Mouse (Mus musculus): ENCODE results near the gene Kcnq4. TPM values are rescaled to one million over a fixed set of nuclear protein-coding genes. Genes with fewer than 3 reads are reported as not detected.

Kcnq4 gene
- polyA plus RNA-seq, 1 experiment from 2014 or later, result 7.8 TPM

GRCm38 (mm10) chr4:120729441-120729840, 19.0 kb downstream of the Kcnq4 start:
- Histone ChIP-seq H3K9me3 (ENCODE audit: control insufficient read depth, low read length) (no peaks in the 10 kb centered on the region), H3K4me3 (ENCODE audit: low read length) (no peak overlapping the region), H3K4me1 (ENCODE audit: control insufficient read depth, insufficient read depth, low read depth, low read length) (peaks cover 12% of the 10 kb centered on the region), H3K36me3 (ENCODE audit: control insufficient read depth, insufficient read depth, low read length) (no peaks in the 10 kb centered on the region), H3K4me2 (ENCODE audit: low read length) (no peak overlapping the region), H3K27ac (ENCODE audit: low read depth, low read length) (no peak overlapping the region), H3K9ac (ENCODE audit: low read depth, low read length) (no peak overlapping the region), H3K27me3 (replicated peaks; ENCODE audit: control insufficient read depth, insufficient read depth, low read length) (peaks cover 5% of the 10 kb centered on the region; the same call in 1 of the 2 replicates)
- 64% methylated on average over 6 of the region's 6 CpGs for WGBS
- no peak for ATAC-seq

GRCm38 (mm10) chr4:120727842-120728241, 20.6 kb downstream of the Kcnq4 start:
- Histone ChIP-seq H3K27me3 (replicated peaks; ENCODE audit: control insufficient read depth, insufficient read depth, low read length) (0 out of 2 replicates have a peak, but pooled peaks cover 5% of the 10 kb centered on the region), H3K4me2 (ENCODE audit: low read length) (no peak overlapping the region), H3K4me1 (ENCODE audit: control insufficient read depth, insufficient read depth, low read depth, low read length) (peaks cover 8% of the 10 kb centered on the region), H3K4me3 (ENCODE audit: low read length) (no peak overlapping the region), H3K9ac (ENCODE audit: low read depth, low read length) (no peak overlapping the region), H3K36me3 (ENCODE audit: control insufficient read depth, insufficient read depth, low read length) (no peaks in the 10 kb centered on the region), H3K9me3 (ENCODE audit: control insufficient read depth, low read length) (no peaks in the 10 kb centered on the region), H3K27ac (ENCODE audit: low read depth, low read length) (no peak overlapping the region)
- ATAC-seq, result no peak
- WGBS, result 80% methylated on average over 11 of the region's 11 CpGs

- peaks cover 2% of the 10 kb centered on the region for H3K4me1 ChIP-seq (ENCODE audit: control insufficient read depth, insufficient read depth, low read depth, low read length)
- H3K4me2 ChIP-seq (ENCODE audit: low read length), result no peak overlapping the region
- no peaks in the 10 kb centered on the region for H3K27me3 ChIP-seq (replicated peaks; ENCODE audit: control insufficient read depth, insufficient read depth, low read length)
- no peak overlapping the region for H3K27ac ChIP-seq (ENCODE audit: low read depth, low read length)
- WGBS, result 63% methylated on average over 4 of the region's 4 CpGs
- ATAC-seq, result no peak
- no peaks in the 10 kb centered on the region for H3K36me3 ChIP-seq (ENCODE audit: control insufficient read depth, insufficient read depth, low read length)
- no peak overlapping the region for H3K4me3 ChIP-seq (ENCODE audit: low read length)
- H3K9ac ChIP-seq (ENCODE audit: low read depth, low read length), result no peak overlapping the region
- no peaks in the 10 kb centered on the region for H3K9me3 ChIP-seq (ENCODE audit: control insufficient read depth, low read length)
Observed at GRCm38 (mm10) chr4:120726174-120726573, 22.2 kb downstream of the Kcnq4 start.

DNA sequence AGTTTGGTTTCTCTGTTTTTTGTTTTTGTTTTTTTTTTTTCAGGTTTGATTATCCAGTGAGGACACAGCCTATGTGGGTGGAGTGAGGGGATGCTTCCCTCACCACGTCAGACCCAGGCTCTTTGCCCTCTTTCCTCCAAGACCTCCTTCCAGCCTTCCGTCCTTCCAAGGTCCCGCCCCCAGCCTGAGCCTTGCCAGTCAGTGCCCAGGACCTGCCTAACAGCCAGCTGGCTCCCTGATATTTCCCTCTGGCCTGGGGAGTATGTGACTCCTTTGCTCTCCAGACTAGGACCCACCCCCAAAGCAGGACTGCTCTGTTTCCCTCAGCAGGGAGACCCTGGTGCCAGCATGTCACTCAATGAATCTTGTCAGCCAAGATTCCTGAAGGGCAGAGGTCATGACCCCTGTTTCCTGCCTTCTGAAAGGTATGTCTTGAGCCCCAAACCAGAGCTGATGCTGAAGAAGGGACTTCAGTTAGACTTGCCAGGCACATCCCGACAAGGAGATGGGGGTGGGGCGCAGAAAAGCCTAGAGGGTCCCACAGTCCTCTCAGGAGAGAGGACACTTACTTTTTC, 22.8 kb downstream of the Kcnq4 start:
- H3K4me1 ChIP-seq (ENCODE audit: control insufficient read depth, insufficient read depth, low read depth, low read length), result no peaks in the 10 kb centered on the region
- H3K27ac ChIP-seq (ENCODE audit: low read depth, low read length), result no peak overlapping the region
- H3K9me3 ChIP-seq (ENCODE audit: control insufficient read depth, low read length), result no peaks in the 10 kb centered on the region
- no peak overlapping the region for H3K9ac ChIP-seq (ENCODE audit: low read depth, low read length)
- ATAC-seq, result no peak
- WGBS, result 30% methylated on average over 5 of the region's 5 CpGs
- no peaks in the 10 kb centered on the region for H3K27me3 ChIP-seq (replicated peaks; ENCODE audit: control insufficient read depth, insufficient read depth, low read length)
- no peak overlapping the region for H3K4me2 ChIP-seq (ENCODE audit: low read length)
- no peaks in the 10 kb centered on the region for H3K36me3 ChIP-seq (ENCODE audit: control insufficient read depth, insufficient read depth, low read length)
- no peak overlapping the region for H3K4me3 ChIP-seq (ENCODE audit: low read length)

GRCm38 (mm10) chr4:120721574-120721973, 26.8 kb downstream of the Kcnq4 start:
- no peak for ATAC-seq
- Histone ChIP-seq H3K4me2 (ENCODE audit: low read length) (no peak overlapping the region), H3K36me3 (ENCODE audit: control insufficient read depth, insufficient read depth, low read length) (no peaks in the 10 kb centered on the region), H3K4me1 (ENCODE audit: control insufficient read depth, insufficient read depth, low read depth, low read length) (0 out of 2 replicates have a peak, but pooled peaks cover under 1% of the 10 kb centered on the region), H3K27ac (ENCODE audit: low read depth, low read length) (no peak overlapping the region), H3K27me3 (replicated peaks; ENCODE audit: control insufficient read depth, insufficient read depth, low read length) (no peaks in the 10 kb centered on the region; the same call in 1 of the 2 replicates), H3K4me3 (ENCODE audit: low read length) (no peak overlapping the region), H3K9ac (ENCODE audit: low read depth, low read length) (no peak overlapping the region), H3K9me3 (ENCODE audit: control insufficient read depth, low read length) (no peaks in the 10 kb centered on the region)
- 63% methylated on average over 2 of the region's 2 CpGs for WGBS

GRCm38 (mm10) chr4:120719152-120719551, 29.3 kb downstream of the Kcnq4 start:
- no peaks in the 10 kb centered on the region for H3K9me3 ChIP-seq (ENCODE audit: control insufficient read depth, low read length)
- no peak overlapping the region for H3K4me3 ChIP-seq (ENCODE audit: low read length)
- H3K27me3 ChIP-seq (replicated peaks; ENCODE audit: control insufficient read depth, insufficient read depth, low read length), result no peaks in the 10 kb centered on the region; the same call in 1 of the 2 replicates
- H3K36me3 ChIP-seq (ENCODE audit: control insufficient read depth, insufficient read depth, low read length), result no peaks in the 10 kb centered on the region
- no peak overlapping the region for H3K9ac ChIP-seq (ENCODE audit: low read depth, low read length)
- no peak overlapping the region for H3K4me2 ChIP-seq (ENCODE audit: low read length)
- peaks cover 9% of the 10 kb centered on the region; the same call in 1 of the 2 replicates for H3K4me1 ChIP-seq (ENCODE audit: control insufficient read depth, insufficient read depth, low read depth, low read length)
- no peak overlapping the region for H3K27ac ChIP-seq (ENCODE audit: low read depth, low read length)
- ATAC-seq, result no peak
- WGBS, result 47% methylated on average over 5 of the region's 5 CpGs

DNA sequence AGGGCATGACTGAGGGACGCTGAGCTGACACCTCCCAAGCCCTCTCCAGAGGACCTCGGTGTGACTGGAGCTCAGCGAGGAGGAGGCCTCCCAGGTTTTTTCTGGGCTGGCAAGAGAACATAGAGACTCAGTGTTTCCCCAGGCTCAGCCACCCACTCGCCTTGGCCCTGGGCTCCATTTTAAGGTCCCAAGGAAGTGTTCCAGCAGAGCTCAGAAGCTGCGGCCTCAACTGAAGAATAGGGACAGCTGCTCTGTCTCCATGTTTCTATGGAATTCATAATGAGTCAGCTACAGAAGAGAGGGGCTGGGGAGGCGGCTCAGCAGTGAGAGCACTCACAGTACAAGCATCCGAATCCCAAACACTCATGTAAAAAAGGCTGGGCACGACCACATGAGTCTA, 30.8 kb downstream of the Kcnq4 start:
- ATAC-seq, result no peak
- 73% methylated on average over 8 of the region's 8 CpGs for WGBS
- no peaks in the 10 kb centered on the region for H3K9me3 ChIP-seq (ENCODE audit: control insufficient read depth, low read length)
- H3K9ac ChIP-seq (ENCODE audit: low read depth, low read length), result no peak overlapping the region
- H3K36me3 ChIP-seq (ENCODE audit: control insufficient read depth, insufficient read depth, low read length), result no peaks in the 10 kb centered on the region
- H3K27ac ChIP-seq (ENCODE audit: low read depth, low read length), result no peak overlapping the region
- H3K4me2 ChIP-seq (ENCODE audit: low read length), result no peak overlapping the region
- H3K4me3 ChIP-seq (ENCODE audit: low read length), result no peak overlapping the region
- peaks cover 12% of the 10 kb centered on the region for H3K4me1 ChIP-seq (ENCODE audit: control insufficient read depth, insufficient read depth, low read depth, low read length)
- no peaks in the 10 kb centered on the region; the same call in 1 of the 2 replicates for H3K27me3 ChIP-seq (replicated peaks; ENCODE audit: control insufficient read depth, insufficient read depth, low read length)

GRCm38 (mm10) chr4:120716765-120717164, 31.6 kb downstream of the Kcnq4 start:
- ATAC-seq, result no peak
- H3K4me1 ChIP-seq (ENCODE audit: control insufficient read depth, insufficient read depth, low read depth, low read length), result peaks cover 12% of the 10 kb centered on the region
- 18% methylated on average over 12 of the region's 12 CpGs for WGBS
- H3K27me3 ChIP-seq (replicated peaks; ENCODE audit: control insufficient read depth, insufficient read depth, low read length), result no peaks in the 10 kb centered on the region; the same call in 1 of the 2 replicates
- peak overlapping the region; percentile 35 for H3K4me3 ChIP-seq (ENCODE audit: low read length)
- no peaks in the 10 kb centered on the region for H3K36me3 ChIP-seq (ENCODE audit: control insufficient read depth, insufficient read depth, low read length)
- peak overlapping the region; percentile 28; the same call in 1 of the 2 replicates for H3K9ac ChIP-seq (ENCODE audit: low read depth, low read length)
- no peak overlapping the region for H3K27ac ChIP-seq (ENCODE audit: low read depth, low read length)
- no peaks in the 10 kb centered on the region for H3K9me3 ChIP-seq (ENCODE audit: control insufficient read depth, low read length)
- peak overlapping the region; percentile 60 for H3K4me2 ChIP-seq (ENCODE audit: low read length)

DNA sequence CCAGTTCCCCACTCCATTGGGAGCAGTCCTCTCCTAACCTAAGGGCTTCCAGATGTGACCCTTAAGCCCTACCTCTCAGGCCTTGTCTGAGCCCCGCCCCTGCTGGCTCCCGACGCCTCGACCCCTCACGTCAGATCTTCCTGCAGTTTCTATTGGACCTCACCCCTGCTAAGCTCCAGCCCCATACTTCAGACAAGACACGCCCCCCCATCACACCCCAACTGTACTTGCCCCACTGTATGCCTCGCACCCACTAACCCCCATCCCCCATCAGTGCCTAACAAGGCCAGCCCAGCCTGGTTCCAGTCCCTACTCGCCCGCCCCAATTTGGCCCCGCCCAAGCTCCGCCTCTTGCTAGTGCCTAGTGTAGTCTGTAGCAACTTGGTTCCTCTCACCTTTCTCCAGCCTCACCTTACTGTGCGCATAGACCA, 32.3 kb downstream of the Kcnq4 start:
- no peaks in the 10 kb centered on the region for H3K36me3 ChIP-seq (ENCODE audit: control insufficient read depth, insufficient read depth, low read length)
- ATAC-seq, result peak; percentile 83
- peak overlapping the region; percentile 60 for H3K4me2 ChIP-seq (ENCODE audit: low read length)
- no peaks in the 10 kb centered on the region for H3K9me3 ChIP-seq (ENCODE audit: control insufficient read depth, low read length)
- 2% methylated on average over 12 of the region's 12 CpGs for WGBS
- H3K27ac ChIP-seq (ENCODE audit: low read depth, low read length), result no peak overlapping the region
- H3K4me3 ChIP-seq (ENCODE audit: low read length), result peak overlapping the region; percentile 35
- H3K27me3 ChIP-seq (replicated peaks; ENCODE audit: control insufficient read depth, insufficient read depth, low read length), result no peaks in the 10 kb centered on the region; the same call in 1 of the 2 replicates
- peak overlapping the region; percentile 28 for H3K9ac ChIP-seq (ENCODE audit: low read depth, low read length)
- peaks cover 12% of the 10 kb centered on the region for H3K4me1 ChIP-seq (ENCODE audit: control insufficient read depth, insufficient read depth, low read depth, low read length)

Data from hindbrain, embryonic 16.5 days (tissue).